Mouse (Mus musculus) telencephalon, adult 2 months (tissue): ENCODE measurements around the gene Sp3.
"Not testable (repeated sequence)": the region's sequence is repeated elsewhere in the genome, so short reads cannot be mapped to it uniquely, and the experiment has no call there.

Source experiments
- DNase-seq: peaks from one replicate; pipeline ENCODE4 v3.0.0-alpha.2; 2011; ENCODE audit warnings: low read depth, low spot score

Gene Sp3

GRCm38 (mm10) chr2:72992497-72992896 is 12.3 kb upstream of the Sp3 start:
- DNase-seq: no peak

- not testable (repeated sequence) for DNase-seq
These were observed 8.7 kb upstream of the Sp3 start for GRCm38 (mm10) chr2:72988945-72989344.

DNA sequence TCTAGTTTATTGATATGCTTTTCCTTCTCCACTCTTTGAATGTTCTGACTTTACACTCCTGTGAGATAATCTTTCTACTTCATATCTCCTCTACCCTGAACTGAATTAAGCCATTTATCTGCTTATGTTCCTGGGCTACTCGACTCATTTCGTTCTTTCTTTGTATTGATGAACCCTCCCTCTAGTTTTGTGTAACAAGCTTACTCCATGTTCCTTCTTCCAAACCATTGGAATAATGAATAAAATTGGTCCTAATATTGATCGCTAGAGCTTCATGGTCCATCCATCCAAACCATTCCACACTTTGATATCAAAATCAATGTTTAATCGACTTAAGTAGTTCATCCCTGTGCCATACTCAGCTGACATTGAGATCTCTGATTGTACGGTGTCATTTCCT is 6.4 kb upstream of the Sp3 start, which contains the start of gene Gm11084:
Gene Gm11084, minus strand, starts transcription at position 101 of the 400 bp plus-strand sequence.
- DNase-seq: no peak

DNA sequence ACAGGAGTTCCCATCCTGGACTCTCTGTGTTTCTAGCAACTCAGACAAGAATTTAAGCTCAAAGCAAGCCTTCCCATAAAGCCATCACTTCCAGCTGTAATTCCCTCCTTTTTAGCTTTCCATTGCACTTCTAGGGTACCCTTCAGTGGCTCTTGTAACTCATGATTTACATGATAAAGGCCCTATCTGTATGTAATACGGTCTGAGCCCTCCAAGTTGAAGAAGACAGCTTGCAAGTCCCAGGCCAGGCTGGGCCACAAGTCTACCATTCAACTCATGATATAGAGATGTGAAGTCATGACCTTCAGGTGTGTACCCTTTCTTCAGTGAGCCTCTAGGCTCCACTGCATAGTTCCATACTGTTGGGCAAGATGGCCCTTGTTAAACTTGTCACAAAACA is 5.3 kb upstream of the Sp3 start:
- no peak for DNase-seq

GRCm38 (mm10) chr2:72984806-72985205 is 4.6 kb upstream of the Sp3 start:
- no peak for DNase-seq

- DNase-seq: no peak
These were observed 3.0 kb upstream of the Sp3 start for GRCm38 (mm10) chr2:72983211-72983610.

GRCm38 (mm10) chr2:72982110-72982785 is 2.0 kb upstream of the Sp3 start:
- no peak for DNase-seq

GRCm38 (mm10) chr2:72981441-72982109 is 1.3 kb upstream of the Sp3 start:
- DNase-seq: no peak

DNA sequence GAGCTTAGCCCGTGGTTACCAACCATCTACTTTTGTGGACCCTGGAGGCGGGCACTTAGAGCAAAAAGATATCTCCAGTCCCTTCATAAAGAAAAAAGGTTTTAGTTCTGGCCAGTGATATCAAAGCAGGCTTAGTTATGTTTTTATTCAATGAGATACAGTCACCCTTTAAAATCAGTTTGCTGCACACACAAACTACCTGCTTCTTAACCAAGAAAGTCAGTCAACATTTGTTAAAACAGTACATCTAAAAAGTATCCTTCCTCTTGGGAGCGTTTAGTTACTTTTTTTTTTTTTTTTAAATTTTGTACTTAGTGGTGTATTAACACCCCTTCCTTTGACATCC is 802 bp upstream of the Sp3 start:
- no peak for DNase-seq

GRCm38 (mm10) chr2:72979659-72980071 is 581 bp downstream of the Sp3 start:
- peak; percentile 69 for DNase-seq

DNA sequence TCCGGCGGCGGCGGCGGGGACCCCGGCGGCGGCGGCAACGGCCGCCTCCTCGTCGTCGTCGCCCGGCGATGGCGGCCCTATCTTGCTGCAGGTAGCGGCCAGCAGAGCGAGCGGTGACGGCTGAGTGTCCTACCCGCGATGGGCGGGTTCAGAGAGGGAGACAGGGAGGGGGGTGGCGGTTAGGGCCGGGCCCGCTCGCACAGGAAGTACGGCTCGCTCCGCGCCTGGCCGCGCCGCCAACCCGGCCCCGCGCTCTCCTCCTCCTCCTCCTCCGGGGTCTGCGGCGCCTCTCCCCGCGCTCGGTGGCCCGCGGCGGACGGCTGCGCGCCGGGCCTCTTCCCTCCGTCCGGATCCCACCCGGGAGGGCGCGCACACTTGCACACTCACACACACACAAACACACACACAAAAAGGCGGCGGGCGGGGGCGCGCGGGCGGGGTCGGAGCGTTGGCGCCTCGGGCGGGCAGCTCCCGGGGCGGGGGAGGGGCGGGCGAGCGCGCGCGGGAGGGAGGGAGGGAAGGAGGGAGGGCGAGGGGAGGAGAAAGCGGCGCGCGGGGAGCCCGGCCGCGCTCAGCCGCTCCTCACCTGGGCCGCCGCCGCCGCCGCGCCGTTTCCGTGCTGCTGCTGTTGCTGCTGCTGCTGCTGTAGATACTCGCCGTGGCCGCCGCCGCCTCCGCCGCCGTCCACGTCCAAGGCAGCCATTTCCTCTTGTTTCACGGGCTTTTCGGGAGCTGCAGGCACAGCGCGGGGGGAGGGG is 1.2 kb downstream of the Sp3 start:
- peak; percentile 49 for DNase-seq

DNA sequence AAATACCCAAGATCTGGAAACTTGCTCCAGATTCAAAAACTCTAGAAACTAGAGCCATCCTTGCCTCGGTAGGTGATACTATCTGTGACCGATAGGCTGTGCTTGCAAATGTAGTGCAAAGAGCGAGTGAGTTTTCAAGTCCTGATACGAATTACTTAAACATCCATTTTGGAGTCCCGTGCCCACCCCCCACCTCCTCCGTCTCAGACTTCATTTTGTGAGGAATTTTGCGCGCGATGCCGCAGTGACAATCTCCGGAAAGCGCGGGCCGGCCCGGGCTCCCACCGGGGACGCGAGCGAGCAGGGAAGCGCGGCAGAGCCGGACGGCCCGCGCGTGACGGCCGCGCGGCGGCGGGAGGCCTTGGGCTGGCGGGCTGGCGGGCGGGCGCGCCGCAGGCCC is 1.8 kb downstream of the Sp3 start:
- DNase-seq: peak; percentile 23

DNA sequence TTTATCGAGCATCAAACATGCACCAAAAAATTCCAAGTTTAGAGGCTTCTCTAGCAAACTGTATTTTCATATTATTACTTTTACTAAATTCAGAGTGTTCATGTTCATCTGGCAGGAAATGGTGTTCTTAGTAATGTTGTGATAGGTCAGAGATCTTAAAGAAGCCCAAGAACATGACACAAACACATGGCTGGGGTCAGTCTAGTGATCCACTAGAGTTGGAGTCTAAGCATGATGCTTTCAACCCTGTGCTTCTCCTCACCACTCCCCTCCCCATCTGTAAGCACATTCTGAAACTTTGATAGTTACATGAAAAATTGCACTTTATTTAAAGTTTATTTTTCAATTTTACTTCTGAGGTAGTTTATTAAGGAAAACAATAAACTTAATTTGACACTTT is 3.0 kb downstream of the Sp3 start:
- no peak for DNase-seq

DNA sequence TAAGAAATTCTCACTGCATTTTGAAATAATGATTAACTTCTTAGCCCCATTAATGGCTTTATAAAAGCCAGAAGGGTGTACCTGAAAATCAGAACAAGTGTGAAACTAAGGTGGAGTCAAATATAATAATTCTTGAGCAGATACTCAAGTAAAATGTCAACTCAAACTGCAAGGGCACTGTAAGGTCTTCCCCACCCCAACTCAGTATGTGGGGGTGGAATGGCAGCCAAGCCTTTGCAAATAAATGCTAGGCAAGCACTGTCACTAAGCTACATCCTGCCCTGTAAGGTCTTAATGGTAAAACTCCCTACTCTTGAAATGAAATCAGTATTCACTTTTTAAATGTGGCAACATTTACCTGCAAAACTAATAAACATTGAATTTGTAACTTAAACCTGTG is 4.2 kb downstream of the Sp3 start:
- no peak for DNase-seq

DNA sequence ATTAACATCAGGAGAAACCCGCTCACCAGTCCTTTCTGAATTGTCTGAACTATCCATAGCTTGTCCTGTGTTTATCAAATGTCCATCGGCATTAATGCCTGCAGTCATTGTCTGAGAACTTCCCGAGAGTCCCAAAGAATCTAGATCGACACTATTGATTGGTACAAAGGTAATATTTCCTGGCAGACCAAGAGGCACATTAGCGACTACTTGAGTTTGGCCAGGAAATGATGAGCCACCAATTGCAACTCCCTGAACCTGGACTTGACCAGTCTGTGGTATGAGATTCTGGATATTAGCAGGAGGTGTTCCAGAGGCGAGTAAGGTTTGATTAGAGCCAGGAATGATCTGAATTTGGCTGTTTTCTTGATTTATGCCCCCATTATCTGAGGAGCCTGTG is 9.4 kb downstream of the Sp3 start:
- DNase-seq: no peak

DNA sequence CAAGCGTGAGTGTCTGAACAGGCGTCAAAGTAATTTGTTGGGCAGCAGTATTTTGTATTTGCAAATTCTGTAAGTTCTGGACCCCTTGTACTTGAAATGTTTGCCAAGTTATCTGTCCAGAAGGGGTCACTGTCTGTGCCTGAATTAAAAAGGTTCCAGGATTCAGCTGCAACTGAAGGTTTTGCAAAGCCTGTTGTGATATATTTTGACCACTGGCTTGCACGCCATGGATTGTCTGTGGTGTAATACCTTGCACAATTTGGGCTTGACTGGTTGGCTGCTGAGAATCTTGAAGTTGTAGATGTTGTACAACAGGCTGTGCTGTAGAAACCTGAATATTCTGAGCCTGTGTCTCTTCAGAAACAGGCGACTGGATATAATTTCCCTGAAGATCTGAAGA is 9.9 kb downstream of the Sp3 start:
- DNase-seq: no peak

DNA sequence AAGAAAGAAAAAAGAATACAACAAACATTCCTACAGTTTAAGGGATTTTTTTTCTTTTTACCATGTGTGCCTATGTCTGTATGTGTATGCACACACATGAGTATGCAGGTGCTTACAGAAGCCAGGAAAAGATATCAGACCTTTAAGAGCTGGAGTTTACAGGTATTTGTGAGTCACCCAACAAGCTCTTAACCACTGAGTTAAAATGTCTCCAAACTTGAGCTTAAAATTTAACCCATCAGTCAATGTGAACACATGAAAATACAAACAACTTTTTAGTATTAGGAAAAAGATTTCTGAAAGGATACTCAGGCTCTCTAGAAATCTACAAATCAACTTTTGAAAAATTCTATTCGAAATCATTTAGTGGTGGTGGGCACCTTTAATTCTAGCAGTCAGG is 11.7 kb downstream of the Sp3 start:
- DNase-seq: no peak

DNA sequence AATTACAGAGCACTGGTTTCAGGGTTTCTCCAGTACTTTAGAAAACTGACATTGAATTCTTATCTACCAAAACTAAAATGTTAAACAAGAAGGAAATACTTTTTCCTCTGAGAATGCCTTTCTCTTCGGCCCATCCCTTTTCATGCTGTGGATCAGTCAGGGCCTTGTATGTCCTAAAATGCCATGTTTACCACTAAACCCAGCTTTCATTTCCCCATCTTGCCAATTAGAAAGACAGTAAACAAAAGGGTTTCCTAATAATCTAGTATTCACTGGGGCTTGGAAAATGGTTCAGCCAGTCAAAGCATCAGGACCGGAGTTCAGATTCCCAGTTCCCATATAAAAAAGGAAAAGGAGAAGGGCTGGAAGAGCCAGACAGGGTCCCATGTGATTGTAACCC is 14.8 kb downstream of the Sp3 start:
- no peak for DNase-seq

GRCm38 (mm10) chr2:72956415-72956814 is 23.8 kb downstream of the Sp3 start:
- no peak for DNase-seq

DNA sequence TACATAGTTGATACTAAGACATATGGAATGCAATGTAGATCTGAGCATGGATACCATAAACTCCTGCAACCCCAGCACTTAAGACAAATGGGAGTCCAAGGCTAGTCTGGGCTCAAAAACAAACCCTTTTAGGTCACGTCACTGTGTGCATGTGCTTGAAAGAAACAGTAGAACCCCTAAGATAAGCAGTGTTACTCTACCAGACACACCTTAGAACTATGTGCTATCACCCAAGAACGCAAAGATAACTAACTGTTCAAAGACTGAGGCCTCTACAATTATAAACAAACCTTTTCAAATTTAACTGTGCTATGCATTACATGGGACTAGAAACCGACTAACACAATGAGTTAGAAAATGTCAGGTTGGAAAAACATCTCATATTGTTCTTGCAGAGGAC is 27.3 kb downstream of the Sp3 start:
- no peak for DNase-seq

DNA sequence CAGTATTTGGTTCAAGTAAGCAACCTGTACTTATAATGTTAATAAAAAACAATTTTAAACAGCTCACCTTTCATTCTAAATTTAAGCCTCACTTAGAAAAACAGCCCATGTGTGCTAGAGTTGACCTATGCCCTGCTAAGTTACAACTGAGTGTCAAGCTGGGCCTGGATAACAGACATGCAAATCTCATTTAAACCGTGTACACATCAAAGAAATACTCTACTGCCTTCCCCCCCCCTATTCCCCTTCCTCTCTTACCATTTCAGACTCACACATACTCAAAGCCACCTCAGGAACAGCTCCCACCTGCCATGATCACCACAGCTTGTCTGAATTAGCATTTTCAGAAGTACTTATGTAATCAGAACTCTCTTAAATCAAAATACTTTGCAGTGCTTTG is 44.3 kb downstream of the Sp3 start:
- DNase-seq: no peak

GRCm38 (mm10) chr2:72932186-72932585 is 48.1 kb downstream of the Sp3 start:
- DNase-seq: no peak

- DNase-seq: no peak
These were observed 55.3 kb downstream of the Sp3 start for GRCm38 (mm10) chr2:72924981-72925380.
